Mouse (Mus musculus): ENCODE results near the gene Ier5.

The Ier5 gene

GRCm38 (mm10) chr1:155099280-155099848, at the start of gene Ier5:
Ier5 (minus strand) TSS chr1:155099636.
- CTCF ChIA-PET = interaction anchor here in 3 of 4 experiments (0.5 to 1.5 kb wide), 7 partner anchors 13 to 639 kb away, joined by 3 to 5 read pairs (median 3); no protein-coding TSS in a partner anchor
- POLR2A ChIA-PET = interaction anchor here (0.5 to 6.5 kb wide), 124 partner anchors 8 to 1894 kb away, joined by 3 to 225 read pairs (median 4); partner anchors contain the start of genes Stx6 (in 4 of the 4), Acbd6 (in 2 of the 4), Glul (in 2 of the 4) and Teddm2 (in 2 of the 4)

GRCm38 (mm10) chr1:155147228-155147627, 47.8 kb upstream of the Ier5 start:
- CTCF ChIA-PET = no interaction called here

GRCm38 (mm10) chr1:155146572-155146980, 47.1 kb upstream of the Ier5 start, which contains the start of gene Mr1:
Mr1 (minus strand) TSS chr1:155146814.
- POLR2A ChIA-PET = interaction anchor here in 1 of 4 experiments (1.8 to 3.8 kb wide), 2 partner anchors 10 to 47 kb away, joined by 7 to 10 read pairs; partner anchors contain the start of gene Ier5
- CTCF ChIA-PET = no interaction called here

More at GRCm38 (mm10) chr1:155147228-155147627, 47.8 kb upstream of the Ier5 start:
- POLR2A ChIA-PET = interaction anchor here in 2 of 4 experiments (1.4 to 3.8 kb wide), 2 partner anchors 48 kb away, joined by 3 to 10 read pairs; partner anchors contain the start of gene Ier5 (in 2 of the 2)

GRCm38 (mm10) chr1:155145620-155146019, 46.2 kb upstream of the Ier5 start:
- ChIA-PET CTCF (interaction anchor here in 1 of 4 experiments (0.9 kb wide), 1 partner anchor 47 kb away, joined by 3 read pairs; no protein-coding TSS in a partner anchor), POLR2A (interaction anchor here in 2 of 4 experiments (1.1 to 3.8 kb wide), 4 partner anchors 9 to 46 kb away, joined by 3 to 10 read pairs (median 6); partner anchors contain the start of gene Ier5 (in 2 of the 2))

GRCm38 (mm10) chr1:155140076-155140475, 40.6 kb upstream of the Ier5 start:
- ChIA-PET CTCF (interaction anchor here (0.6 to 2.0 kb wide), 10 partner anchors 9 to 174 kb away, joined by 3 to 6 read pairs (median 4); partner anchors contain the start of gene Ier5 (in 1 of the 4)), POLR2A (interaction anchor here in 1 of 4 experiments (3.0 kb wide), 1 partner anchor 41 kb away, joined by 10 read pairs; the partner anchor contains the start of gene Ier5)

GRCm38 (mm10) chr1:155138795-155139194, 39.4 kb upstream of the Ier5 start:
- ChIA-PET CTCF (interaction anchor here in 1 of 4 experiments (0.9 kb wide), 1 partner anchor 10 kb away, joined by 5 read pairs; no protein-coding TSS in a partner anchor), POLR2A (no interaction called here)

- ChIA-PET CTCF (no interaction called here), POLR2A (no interaction called here)
Measured at GRCm38 (mm10) chr1:155134866-155135265, 35.4 kb upstream of the Ier5 start.

- POLR2A ChIA-PET = no interaction called here
- CTCF ChIA-PET = no interaction called here
Measured at GRCm38 (mm10) chr1:155127429-155127934, 28.0 kb upstream of the Ier5 start.

GRCm38 (mm10) chr1:155126716-155127115, 27.3 kb upstream of the Ier5 start:
- ChIA-PET CTCF (no interaction called here), POLR2A (no interaction called here)

- ChIA-PET CTCF (no interaction called here), POLR2A (interaction anchor here in 1 of 4 experiments (1.1 kb wide), 1 partner anchor 26 kb away, joined by 3 read pairs; no protein-coding TSS in a partner anchor)
Measured at GRCm38 (mm10) chr1:155124397-155124796, 25.0 kb upstream of the Ier5 start.

- POLR2A ChIA-PET = interaction anchor here in 2 of 4 experiments (1.1 to 2.4 kb wide), 4 partner anchors 23 to 42 kb away, joined by 3 to 13 read pairs (median 6); partner anchors contain the start of gene Ier5 (in 2 of the 2)
Measured at GRCm38 (mm10) chr1:155121977-155122939, 22.8 kb upstream of the Ier5 start.

GRCm38 (mm10) chr1:155119719-155120118, 20.3 kb upstream of the Ier5 start:
- CTCF ChIA-PET = no interaction called here

More at GRCm38 (mm10) chr1:155121977-155122939, 22.8 kb upstream of the Ier5 start:
- CTCF ChIA-PET = interaction anchor here in 1 of 4 experiments (0.8 kb wide), 1 partner anchor 102 kb away, joined by 3 read pairs; no protein-coding TSS in a partner anchor

GRCm38 (mm10) chr1:155113946-155114345, 14.5 kb upstream of the Ier5 start:
- ChIA-PET POLR2A (interaction anchor here in 2 of 4 experiments (4.9 to 8.3 kb wide), 2 partner anchors 15 to 16 kb away, joined by 46 to 121 read pairs; partner anchors contain the start of gene Ier5 (in 2 of the 2)), CTCF (no interaction called here)

More at GRCm38 (mm10) chr1:155119719-155120118, 20.3 kb upstream of the Ier5 start:
- POLR2A ChIA-PET = interaction anchor here in 1 of 4 experiments (0.6 kb wide), 1 partner anchor 37 kb away, joined by 6 read pairs; no protein-coding TSS in a partner anchor

GRCm38 (mm10) chr1:155112875-155113274, 13.4 kb upstream of the Ier5 start:
- POLR2A ChIA-PET = interaction anchor here in 2 of 4 experiments (0.6 to 8.3 kb wide), 4 partner anchors 11 to 1361 kb away, joined by 3 to 121 read pairs (median 26); partner anchors contain the start of gene Ier5 (in 2 of the 2)
- CTCF ChIA-PET = no interaction called here

GRCm38 (mm10) chr1:155112118-155112517, 12.7 kb upstream of the Ier5 start:
- POLR2A ChIA-PET = interaction anchor here (0.6 to 8.3 kb wide), 18 partner anchors 10 to 1361 kb away, joined by 3 to 121 read pairs (median 4); partner anchors contain the start of gene Ier5 (in 4 of the 4)
- CTCF ChIA-PET = no interaction called here

GRCm38 (mm10) chr1:155111491-155111890, 12.1 kb upstream of the Ier5 start:
- ChIA-PET POLR2A (interaction anchor here (0.6 to 8.3 kb wide), 21 partner anchors 9 to 113 kb away, joined by 3 to 121 read pairs (median 4); partner anchors contain the start of gene Ier5 (in 4 of the 4)), CTCF (interaction anchor here in 1 of 4 experiments (0.7 kb wide), 1 partner anchor 20 kb away, joined by 3 read pairs; no protein-coding TSS in a partner anchor)

- POLR2A ChIA-PET = interaction anchor here in 3 of 4 experiments (0.6 to 8.3 kb wide), 5 partner anchors 11 to 669 kb away, joined by 3 to 121 read pairs (median 29); partner anchors contain the start of gene Ier5 (in 3 of the 3)
- CTCF ChIA-PET = interaction anchor here in 1 of 4 experiments (0.6 kb wide), 1 partner anchor 1602 kb away, joined by 3 read pairs; no protein-coding TSS in a partner anchor
Measured at GRCm38 (mm10) chr1:155109387-155110350, 10.2 kb upstream of the Ier5 start.
